26 mouse cellular contexts compared by ENCODE assay signal in the genomic region with DNA sequence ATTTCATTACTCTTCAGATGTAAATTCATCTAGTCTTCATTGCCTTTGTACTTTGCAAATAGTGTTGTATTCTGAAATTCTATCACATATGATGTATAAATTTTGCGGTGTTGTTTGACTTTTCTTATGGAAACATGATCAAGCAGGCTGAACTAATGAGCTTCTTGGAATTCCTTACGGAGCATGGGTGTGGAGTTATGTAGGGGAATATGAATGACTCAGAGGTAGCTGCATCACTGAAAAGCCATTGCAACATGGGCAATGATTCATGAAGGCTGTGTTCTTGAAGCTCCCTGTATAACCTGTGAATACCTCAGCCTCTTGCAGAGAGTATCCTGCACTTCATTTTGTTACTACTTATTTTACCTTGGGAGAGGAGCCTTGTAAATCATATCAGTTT. TPM values are rescaled to one million over a fixed set of nuclear protein-coding genes. Genes with fewer than 3 reads are reported as not detected.
DNase-seq lines count a peak whose midpoint lies in the region; ATAC-seq lines count a peak whose summit lies in the region.
"Had no signal": no experiment of that assay in that cellular context is flagged by ENCODE, and none has a peak within 500 bp of the region (broad histone marks: within the 10 kb centered on the region; RNA-seq: fewer than 3 reads in every experiment).

No protein-coding gene starts in this region.

- DNase-seq in adrenal gland, adult 2 months, result peak; percentile 59
- no peak for DNase-seq in adrenal gland, postnatal 25 days
- DNase-seq in 3134 (ENCODE audit: extremely low read depth, insufficient read length, low spot score), result peak; percentile 38
- DNase-seq in Muller cell, postnatal 12 days (ENCODE audit: inconsistent ontology term), result peak; percentile 6
- peak; percentile 2 for DNase-seq in fibroblast of lung, adult 2 months (ENCODE audit: low read depth)
- no peak for DNase-seq in thymus, postnatal 4 days
- no peak for DNase-seq in heart, postnatal 4 days
- DNase-seq: cerebellum, adult 2 months; cerebellum, postnatal 10 days; gastrocnemius, adult 2 months; gastrocnemius, postnatal 36 days; heart, adult 11 months; kidney, adult 8-10 months had no signal

- H3K9ac ChIP-seq in heart, embryonic 12.5 days, result no peak overlapping the region
- H3K9ac ChIP-seq: heart, embryonic 15.5 days; hindbrain, embryonic 12.5 days had no signal

- H3K36me3 ChIP-seq in heart, embryonic 12.5 days, result peaks cover 12% of the 10 kb centered on the region; the same call in 1 of the 2 replicates
- H3K36me3 ChIP-seq: hindbrain, embryonic 12.5 days had no signal

- H3K9me3 ChIP-seq in heart, embryonic 12.5 days (replicated peaks), result no peaks in the 10 kb centered on the region
- H3K9me3 ChIP-seq: embryonic facial prominence, embryonic 10.5 days; forebrain, embryonic 10.5 days; G1E; heart, embryonic 10.5 days; heart, embryonic 15.5 days; hindbrain, embryonic 12.5 days had no signal

- no peak for ATAC-seq in heart, embryonic 12.5 days (ENCODE audit: insufficient number of reproducible peaks, low FRiP score)
- ATAC-seq: CD4-positive, CD25-positive, alpha-beta regulatory T cell, adult 4 months; forebrain, embryonic 14.5 days; hindbrain, embryonic 16.5 days; inflammation-experienced regulatory T-cells, adult 6 months; intestine, postnatal 0 days had no signal

- H3K4me3 ChIP-seq in heart, embryonic 12.5 days, result no peak overlapping the region
- H3K4me3 ChIP-seq: embryonic facial prominence, embryonic 10.5 days; forebrain, embryonic 10.5 days; gastrocnemius, adult 2 months; heart, embryonic 10.5 days; heart, embryonic 15.5 days; hindbrain, embryonic 12.5 days had no signal

- H3K4me1 ChIP-seq in heart, embryonic 12.5 days (replicated peaks), result peaks cover 3% of the 10 kb centered on the region; the same call in 1 of the 2 replicates
- H3K4me1 ChIP-seq: heart, embryonic 10.5 days had no signal

- no peak overlapping the region for H3K27ac ChIP-seq in heart, embryonic 12.5 days (ENCODE audit: poor library complexity, severe bottlenecking)
- H3K27ac ChIP-seq: embryonic facial prominence, embryonic 10.5 days; forebrain, embryonic 10.5 days; gastrocnemius, adult 2 months; heart, embryonic 10.5 days; heart, embryonic 15.5 days; hindbrain, embryonic 12.5 days had no signal

- WGBS in heart, embryonic 12.5 days, result 92% methylated on average over 2 of the region's 2 CpGs

- H3K27me3 ChIP-seq in heart, embryonic 12.5 days (replicated peaks), result no peaks in the 10 kb centered on the region
- H3K27me3 ChIP-seq: heart, embryonic 15.5 days; hindbrain, embryonic 12.5 days had no signal

- no peak overlapping the region for H3K4me2 ChIP-seq in heart, embryonic 12.5 days
- H3K4me2 ChIP-seq: heart, embryonic 15.5 days; hindbrain, embryonic 12.5 days had no signal

RNA-seq across cellular contexts. Expression of gene Ttc37, which starts 3.5 kb away (rescaled TPM):
- total RNA-seq in adrenal gland, adult 2 months (2021), result 10 to 100 TPM; 27.9 to 29.8 TPM
- polyA plus RNA-seq in adrenal gland, adult 2 months (2012; rRNA removed), result 6.8 and 8.1 TPM in 2 replicates
- 33.6 and 34.1 TPM in 2 replicates for total RNA-seq in adrenal gland, postnatal 25 days (2021)
- polyA plus RNA-seq in heart, embryonic 12.5 days (2016; fragmentation: Nextera tagmentation; extraction: Ambion mirVana), result 10.1 and 13.1 TPM in 2 replicates
- 10 to 100 TPM; 12.4 to 13.8 TPM for total RNA-seq in heart, postnatal 4 days (2021)

RNA-seq across cellular contexts. Expression of gene Arsk, which starts 3.5 kb away (rescaled TPM):
- 10 to 100 TPM; 12.1 to 12.3 TPM for total RNA-seq in adrenal gland, adult 2 months (2021)
- polyA plus RNA-seq in adrenal gland, adult 2 months (2012; rRNA removed), result 2.9 and 3.4 TPM in 2 replicates
- 8.0 and 11.2 TPM in 2 replicates for total RNA-seq in adrenal gland, postnatal 25 days (2021)
- 3.0 and 3.5 TPM in 2 replicates for polyA plus RNA-seq in heart, embryonic 12.5 days (2016; fragmentation: Nextera tagmentation; extraction: Ambion mirVana)
- total RNA-seq in heart, postnatal 4 days (2021), result 1 to 10 TPM; 2.8 to 3.1 TPM

RNA-seq across cellular contexts. Expression of gene Gpr150, which starts 45.2 kb away (rescaled TPM):
- total RNA-seq in adrenal gland, adult 2 months (2021), result under 1 TPM in 1 of 2 experiments, not detected in 1; 0.14 TPM
- 0.09 and 0.10 TPM in 2 replicates for polyA plus RNA-seq in adrenal gland, adult 2 months (2012; rRNA removed)
- 0.15 TPM in 1 of 2 replicates, not detected in the other for total RNA-seq in adrenal gland, postnatal 25 days (2021)
- 0.08 TPM in 1 of 2 replicates, not detected in the other for polyA plus RNA-seq in heart, embryonic 12.5 days (2016; fragmentation: Nextera tagmentation; extraction: Ambion mirVana)
- total RNA-seq in heart, postnatal 4 days (2021), result not detected
- total RNA-seq: gastrocnemius, adult 2 months; gastrocnemius, postnatal 36 days; heart, postnatal 25 days had no signal
- polyA plus RNA-seq: CD4-positive, CD25-positive, alpha-beta regulatory T cell, adult 4 months; G1E; heart, embryonic 15.5 days; inflammation-experienced regulatory T-cells, adult 6 months had no signal

Comparison
In these comparisons a context has a peak if more than half of its experiments do, and no peak if none do; other contexts are left out.
1. DNase-seq: peak in adrenal gland, adult 2 months (single experiment), 3134 (single experiment), Muller cell, postnatal 12 days (single experiment) and fibroblast of lung, adult 2 months (single experiment); none in adrenal gland, postnatal 25 days (single experiment), thymus, postnatal 4 days (single experiment) and heart, postnatal 4 days (single experiment).